Mouse (Mus musculus) heart, embryonic 16.5 days (tissue): ENCODE results near the gene Kbtbd2. TPM values are rescaled to one million over a fixed set of nuclear protein-coding genes. Genes with fewer than 3 reads are reported as not detected.

Source experiments
- ATAC-seq: fragments of 200-750 bp; cut with Nextera tagmentation; replicated peaks from 2 replicates; pipeline ENCODE4 v1.8.0; 2017; ENCODE audit warnings: moderate number of reproducible peaks; ENCODE audit not compliant: insufficient read depth, low FRiP score; ENCODE audit errors: extremely low read depth
- H3K27ac ChIP-seq: fragments of 300-500 bp; sonication (generic); 2 replicates; pipeline ENCODE4 v1.5.1; 2014; ENCODE audit warnings: mild to moderate bottlenecking, low read length, control low read depth, moderate library complexity
- H3K27me3 ChIP-seq: fragments of 300-500 bp; sonication (generic); 2 replicates; pipeline ENCODE4 v1.6.1; 2014; ENCODE audit warnings: low read length, mixed read lengths; ENCODE audit not compliant: control insufficient read depth, insufficient read depth
- H3K36me3 ChIP-seq: fragments of 300-500 bp; sonication (generic); 2 replicates; pipeline ENCODE4 v1.6.1; 2014; ENCODE audit not compliant: control insufficient read depth, insufficient read depth
- H3K4me1 ChIP-seq: fragments of 300-500 bp; sonication (generic); 2 replicates; pipeline ENCODE4 v1.6.1; 2014; ENCODE audit warnings: low read length, mixed read lengths; ENCODE audit not compliant: control insufficient read depth, insufficient read depth
- H3K4me2 ChIP-seq: fragments of 300-500 bp; sonication (generic); 2 replicates; pipeline ENCODE4 v1.6.1; 2014; ENCODE audit warnings: low read depth, mild to moderate bottlenecking, control low read depth, low read length
- H3K4me3 ChIP-seq: fragments of 300-500 bp; sonication (generic); 2 replicates; pipeline ENCODE4 v1.5.1; 2014; ENCODE audit warnings: mild to moderate bottlenecking, control low read depth, low read length
- H3K9ac ChIP-seq: fragments of 300-500 bp; sonication (generic); 2 replicates; pipeline ENCODE4 v1.6.1; 2014; ENCODE audit warnings: low read length, control low read depth
- H3K9me3 ChIP-seq: fragments of 300-500 bp; sonication (generic); replicated peaks from 2 replicates; pipeline ENCODE4 v1.6.1; 2016; ENCODE audit warnings: low read length; ENCODE audit not compliant: control insufficient read depth
- WGBS: fragments of 180-500 bp; shearing (Covaris S2); extraction: QIAGEN DNeasy Blood & Tissue Kit; methylation state at CpG from one replicate; pipeline ENCODE4 v1.1.7; 2014; 5-methylcytosine and 5-hydroxymethylcytosine counted together
- polyA plus RNA-seq: library from polyadenylated mRNA; unstranded; fragments of >200 nt; fragmentation: Nextera tagmentation; extraction: Ambion mirVana; gene quantifications from 2 replicates; pipeline ENCODE4 v1.2.1, GENCODE M21; 2015

The Kbtbd2 gene
- polyA plus RNA-seq, 1 experiment from 2014 or later = 32.6 TPM

DNA sequence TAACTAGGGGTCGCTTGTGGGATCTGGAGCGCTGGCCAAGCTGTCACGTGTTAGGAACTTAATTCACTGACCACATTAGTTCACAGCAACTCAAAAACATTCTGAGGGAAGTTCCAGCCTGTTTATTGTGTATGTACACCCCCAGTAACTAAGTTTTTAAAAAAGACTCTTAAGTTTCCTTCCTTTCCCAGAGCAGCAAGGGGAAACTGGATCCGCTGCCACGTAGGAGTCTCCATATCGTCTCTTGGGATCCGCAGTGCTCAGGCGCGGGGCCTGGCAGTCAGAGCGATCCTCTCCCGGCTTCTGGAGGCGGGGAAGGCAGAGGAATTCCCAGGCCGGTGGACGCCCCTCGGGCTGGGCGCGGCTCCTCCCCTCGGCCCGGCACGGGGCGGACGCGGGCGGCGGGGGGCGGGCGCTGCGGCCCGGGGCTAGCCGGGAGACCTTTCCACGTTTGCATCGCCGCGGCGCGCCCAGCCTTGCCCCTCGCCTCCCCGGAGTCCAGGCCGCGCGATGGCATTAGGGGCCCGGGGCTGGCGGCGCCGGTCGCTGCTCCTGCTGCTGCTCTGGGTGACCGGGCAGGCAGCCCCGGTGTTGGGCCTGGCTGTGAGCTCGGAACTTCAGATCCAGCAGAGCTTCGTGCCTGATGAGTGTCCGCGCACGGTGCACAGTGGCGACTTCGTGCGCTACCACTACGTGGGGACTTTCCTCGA, 34.2 kb upstream of the Kbtbd2 start, which contains the start of gene Fkbp9:
TSS of gene Fkbp9 (plus strand) at position 363 of the 710 bp plus-strand sequence.
- Histone ChIP-seq H3K4me2 (peak within 1 kb of the TSS; percentile 84), H3K4me3 (peak within 1 kb of the TSS; percentile 79), H3K36me3 (peaks cover 12% of the 10 kb centered on the region; the same call in 1 of the 2 replicates), H3K9ac (peak within 1 kb of the TSS; percentile 91), H3K9me3 (no peaks in the 10 kb centered on the region), H3K27ac (peak within 1 kb of the TSS; percentile 74), H3K27me3 (no peaks in the 10 kb centered on the region), H3K4me1 (no peaks in the 10 kb centered on the region; the same call in 1 of the 2 replicates)
- ATAC-seq = peak; percentile 99
- under 1% methylated on average over 58 of the region's 58 CpGs for WGBS

DNA sequence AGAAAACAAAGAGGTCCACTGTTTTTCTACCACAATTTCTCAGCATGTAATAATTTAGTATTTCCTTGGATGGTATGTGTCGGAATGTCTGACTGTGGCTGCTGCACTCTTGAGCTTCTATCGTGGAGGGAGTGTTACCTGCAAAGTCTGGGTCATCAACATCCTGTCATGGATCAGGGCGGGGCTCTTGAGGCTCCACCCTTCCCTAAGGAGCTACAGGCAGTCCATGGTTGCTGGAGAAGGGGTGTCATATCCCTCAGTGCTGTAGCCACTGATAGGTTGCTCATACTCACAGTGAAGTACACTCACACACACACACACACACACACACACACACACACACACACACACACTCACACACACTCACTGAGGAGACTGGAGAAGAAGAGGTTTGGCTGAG, 28.0 kb upstream of the Kbtbd2 start:
- Histone ChIP-seq H3K4me2 (no peak overlapping the region), H3K27me3 (no peaks in the 10 kb centered on the region), H3K4me3 (no peak overlapping the region), H3K9me3 (no peaks in the 10 kb centered on the region), H3K9ac (no peak overlapping the region), H3K36me3 (no peaks in the 10 kb centered on the region), H3K4me1 (no peaks in the 10 kb centered on the region), H3K27ac (no peak overlapping the region)
- 52% methylated on average over 3 of the region's 3 CpGs for WGBS
- ATAC-seq = no peak

DNA sequence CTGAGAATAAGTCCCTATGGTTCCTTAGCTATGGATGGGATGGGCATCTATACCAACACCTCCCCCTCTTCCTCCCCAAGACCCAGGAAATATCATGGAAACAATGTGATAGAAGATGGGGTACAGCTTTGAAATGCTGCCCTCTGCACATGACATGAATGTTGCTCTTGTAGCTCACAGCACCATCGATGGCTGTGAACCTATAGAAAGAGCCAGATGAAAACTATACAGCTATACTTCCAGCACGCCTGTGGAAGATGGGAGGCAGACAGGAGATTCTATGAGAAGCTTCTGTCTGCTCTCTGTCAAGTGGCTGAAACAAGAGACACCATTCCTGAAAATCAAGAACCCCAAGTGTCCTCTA, 21.5 kb upstream of the Kbtbd2 start:
- no peaks in the 10 kb centered on the region for H3K27me3 ChIP-seq
- H3K4me3 ChIP-seq = no peak overlapping the region
- WGBS = 78% methylated on average over 2 of the region's 2 CpGs
- H3K4me2 ChIP-seq = no peak overlapping the region
- no peak for ATAC-seq
- no peak overlapping the region for H3K27ac ChIP-seq
- no peak overlapping the region for H3K9ac ChIP-seq
- H3K4me1 ChIP-seq = no peaks in the 10 kb centered on the region
- no peaks in the 10 kb centered on the region for H3K9me3 ChIP-seq
- no peaks in the 10 kb centered on the region for H3K36me3 ChIP-seq

DNA sequence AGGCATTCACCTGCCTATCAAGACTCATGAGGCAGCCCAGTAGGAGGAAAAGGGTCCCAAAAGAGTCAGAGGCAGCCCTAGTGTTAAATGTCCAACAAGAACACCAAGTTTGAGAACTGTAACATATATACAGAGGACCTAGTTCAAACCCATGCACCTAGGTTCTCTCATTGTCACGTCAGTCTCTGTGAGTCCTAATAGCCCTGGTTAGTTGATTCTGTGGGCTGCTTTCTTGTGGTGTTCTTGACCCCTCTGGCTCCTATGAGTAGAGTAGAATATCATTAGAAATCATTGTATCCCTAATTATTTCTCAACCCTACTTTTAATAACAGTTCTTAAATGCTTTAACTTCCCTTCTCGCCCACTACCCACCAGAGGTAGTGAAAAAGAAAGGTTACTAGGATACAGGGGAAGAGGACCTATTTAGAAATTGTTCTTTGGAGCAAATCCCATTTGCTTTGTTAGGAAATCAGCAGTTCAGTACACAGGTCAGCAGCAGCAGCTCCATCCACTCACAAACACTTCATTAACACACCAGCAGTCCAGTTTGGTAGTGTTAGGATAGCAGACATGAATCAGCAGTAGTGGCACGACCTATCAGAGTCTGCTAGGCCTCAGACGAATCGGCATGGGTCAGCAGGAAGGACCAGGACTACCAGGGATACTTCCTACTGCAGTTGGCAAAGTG, 21.0 kb upstream of the Kbtbd2 start:
- 69% methylated on average over 5 of the region's 5 CpGs for WGBS
- Histone ChIP-seq H3K9ac (no peak overlapping the region), H3K4me2 (no peak overlapping the region), H3K9me3 (no peaks in the 10 kb centered on the region), H3K36me3 (no peaks in the 10 kb centered on the region), H3K27ac (no peak overlapping the region), H3K27me3 (no peaks in the 10 kb centered on the region), H3K4me3 (no peak overlapping the region), H3K4me1 (no peaks in the 10 kb centered on the region)
- no peak for ATAC-seq

DNA sequence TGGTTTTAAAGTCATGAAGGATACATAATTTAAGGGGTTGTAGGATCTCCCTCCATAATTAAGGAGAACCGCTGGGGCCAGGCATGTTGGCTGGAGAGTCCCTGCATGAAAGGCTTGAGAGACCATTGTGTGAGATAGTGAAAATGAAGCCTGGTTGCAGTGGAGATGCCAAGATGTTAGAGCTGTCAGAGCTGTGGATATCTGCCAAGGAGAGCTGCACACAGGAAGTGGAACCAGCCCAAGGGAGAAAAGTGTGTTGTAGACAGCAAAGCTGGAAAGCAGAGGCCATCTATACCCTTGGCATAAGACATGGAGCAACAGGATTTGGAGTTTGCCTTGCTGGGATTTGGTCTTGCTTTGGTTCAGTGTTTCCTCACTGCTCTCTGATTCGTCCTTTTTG, 15.7 kb upstream of the Kbtbd2 start:
- no peak overlapping the region for H3K27ac ChIP-seq
- H3K4me2 ChIP-seq = no peak overlapping the region
- H3K4me3 ChIP-seq = no peak overlapping the region
- WGBS = 49% methylated on average over 2 of the region's 2 CpGs
- H3K27me3 ChIP-seq = no peaks in the 10 kb centered on the region
- no peak for ATAC-seq
- no peaks in the 10 kb centered on the region for H3K9me3 ChIP-seq
- H3K36me3 ChIP-seq = no peaks in the 10 kb centered on the region
- H3K4me1 ChIP-seq = no peaks in the 10 kb centered on the region
- no peak overlapping the region for H3K9ac ChIP-seq

DNA sequence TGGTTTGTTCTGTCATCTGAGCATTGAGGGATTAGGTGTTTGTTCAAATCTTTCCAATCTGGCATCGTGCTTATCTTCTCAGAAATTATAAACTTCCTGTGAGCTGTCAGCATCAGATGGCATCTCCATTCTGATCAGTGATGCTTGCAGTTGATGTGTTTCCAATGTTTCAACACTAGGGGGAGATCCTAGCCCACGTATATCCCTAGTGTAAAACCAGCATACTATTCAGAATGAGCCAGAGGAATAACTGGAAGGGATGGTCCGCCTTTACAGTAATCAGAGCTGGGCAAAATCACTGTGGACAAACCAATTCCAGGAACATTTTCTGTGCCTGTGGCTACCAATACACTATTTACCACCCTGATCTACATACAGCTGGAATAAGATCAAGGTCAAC, 11.0 kb upstream of the Kbtbd2 start:
- no peak overlapping the region for H3K9ac ChIP-seq
- H3K4me3 ChIP-seq = no peak overlapping the region
- no peaks in the 10 kb centered on the region for H3K27me3 ChIP-seq
- no peak overlapping the region for H3K27ac ChIP-seq
- no peaks in the 10 kb centered on the region for H3K9me3 ChIP-seq
- ATAC-seq = no peak; the same call in 1 of the 2 replicates
- H3K4me1 ChIP-seq = no peaks in the 10 kb centered on the region
- no peak overlapping the region for H3K4me2 ChIP-seq
- WGBS = 7% methylated on average over 3 of the region's 3 CpGs
- no peaks in the 10 kb centered on the region for H3K36me3 ChIP-seq

DNA sequence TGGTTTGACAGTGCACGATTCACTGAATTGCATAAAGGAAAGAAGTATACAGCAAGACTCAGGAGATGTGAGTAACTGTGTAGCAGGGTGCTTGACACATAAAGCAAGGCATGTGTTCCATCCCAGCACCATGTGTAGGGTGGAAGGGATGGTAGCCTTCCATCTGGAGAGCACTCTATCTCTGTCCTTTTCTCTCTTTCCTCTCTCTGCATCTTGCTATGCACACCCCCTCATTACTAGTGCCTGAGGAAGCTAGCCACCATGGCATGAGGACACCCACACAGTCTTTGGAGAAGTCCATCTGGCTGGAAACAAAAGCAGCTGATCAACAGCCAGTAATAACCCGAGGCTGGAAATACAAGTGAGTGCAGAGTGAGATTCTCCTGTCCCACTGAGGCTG, 8.6 kb upstream of the Kbtbd2 start:
- no peaks in the 10 kb centered on the region for H3K9me3 ChIP-seq
- no peak for ATAC-seq
- H3K4me2 ChIP-seq = no peak overlapping the region
- no peaks in the 10 kb centered on the region for H3K27me3 ChIP-seq
- 59% methylated on average over 2 of the region's 2 CpGs for WGBS
- no peak overlapping the region for H3K27ac ChIP-seq
- H3K4me1 ChIP-seq = no peaks in the 10 kb centered on the region
- no peaks in the 10 kb centered on the region for H3K36me3 ChIP-seq
- no peak overlapping the region for H3K4me3 ChIP-seq
- no peak overlapping the region for H3K9ac ChIP-seq

DNA sequence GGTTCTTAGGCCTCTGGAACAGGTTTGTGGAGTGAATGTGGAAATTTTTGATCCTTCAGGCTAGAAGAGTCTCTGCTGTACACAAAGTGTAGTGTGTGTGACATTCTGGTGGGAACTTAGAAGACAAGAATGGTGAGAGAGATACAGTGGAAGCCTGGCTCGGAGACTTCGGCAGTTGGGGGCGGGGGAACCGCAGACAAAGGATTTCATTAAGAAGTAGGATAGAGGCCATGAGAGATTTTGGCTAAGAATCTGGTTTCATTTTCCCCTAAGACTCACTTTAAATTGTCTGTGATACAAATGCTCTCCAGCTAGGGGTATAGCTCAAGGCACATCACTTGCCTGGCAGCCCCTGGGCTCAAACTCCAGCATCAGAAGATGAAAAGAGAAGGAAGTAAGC, 7.4 kb upstream of the Kbtbd2 start:
- Histone ChIP-seq H3K36me3 (no peaks in the 10 kb centered on the region), H3K4me1 (no peaks in the 10 kb centered on the region), H3K9ac (no peak overlapping the region), H3K4me3 (no peak overlapping the region), H3K27ac (no peak overlapping the region), H3K27me3 (no peaks in the 10 kb centered on the region), H3K9me3 (no peaks in the 10 kb centered on the region), H3K4me2 (no peak overlapping the region)
- 80% methylated on average over 4 of the region's 4 CpGs for WGBS
- ATAC-seq = no peak

DNA sequence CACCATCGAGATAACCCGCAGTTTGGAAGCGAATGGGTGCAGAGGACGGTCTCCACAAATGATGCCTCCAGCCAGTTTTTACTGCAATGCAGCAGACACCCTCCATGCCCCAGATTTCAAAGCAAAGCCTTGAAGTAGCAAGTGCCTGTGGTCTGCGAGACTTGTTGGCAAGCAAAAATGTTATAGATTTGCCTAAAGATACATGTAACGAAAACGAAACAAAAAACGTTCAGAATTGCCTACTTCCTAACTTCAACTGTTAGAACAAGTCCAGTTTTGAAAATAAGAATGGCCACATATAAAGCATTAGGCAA, 496 bp upstream of the Kbtbd2 start:
- H3K4me3 ChIP-seq = peak overlapping the region; percentile 92
- H3K4me1 ChIP-seq = peaks cover 26% of the 10 kb centered on the region
- ATAC-seq = no peak
- no peaks in the 10 kb centered on the region for H3K27me3 ChIP-seq
- no peaks in the 10 kb centered on the region for H3K9me3 ChIP-seq
- peak overlapping the region; percentile 80 for H3K4me2 ChIP-seq
- 11% methylated on average over 8 of the region's 8 CpGs for WGBS
- H3K36me3 ChIP-seq = no peaks in the 10 kb centered on the region
- peak overlapping the region; percentile 100 for H3K27ac ChIP-seq
- H3K9ac ChIP-seq = peak overlapping the region; percentile 99
